Mouse (Mus musculus): ENCODE results near the gene Ms4a6d.

DNA sequence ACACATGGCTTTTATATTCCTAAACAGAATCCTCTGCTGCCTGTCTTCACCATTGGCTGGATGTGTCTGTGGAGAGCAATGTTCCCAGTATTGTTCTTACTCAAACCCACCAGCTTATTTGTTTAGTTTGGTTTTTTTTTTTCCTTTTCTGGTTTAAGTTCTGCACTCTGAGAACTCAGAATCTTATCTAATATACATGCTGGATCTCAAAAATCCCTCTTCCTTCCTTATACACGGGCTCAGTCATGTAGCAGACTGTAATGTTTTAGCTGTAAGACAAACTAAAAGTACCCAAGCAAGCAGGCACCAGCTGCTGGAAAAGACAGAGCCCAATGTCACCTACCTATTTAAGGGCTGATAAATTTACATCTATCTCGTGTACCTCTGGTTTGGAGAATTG lies 10.2 kb upstream of the Ms4a6d start:
- TF ChIP-seq CTCF (IDR thresholded peaks at IDR 0.05; ENCODE audit: control insufficient read depth, insufficient read depth, insufficient read length), result no peak
- TF ChIP-seq USF1 (IDR thresholded peaks at IDR 0.05; ENCODE audit: low read depth), result no peak
- no peak for TF ChIP-seq MAX (IDR thresholded peaks at IDR 0.05)
- no peak for TF ChIP-seq CEBPB (IDR thresholded peaks at IDR 0.05; ENCODE audit: low read depth)
- TF ChIP-seq FOSL1 (IDR thresholded peaks at IDR 0.05; ENCODE audit: insufficient read depth, low read length, poor library complexity, severe bottlenecking), result no peak
- TF ChIP-seq MYOD1 (IDR thresholded peaks at IDR 0.05; ENCODE audit: control insufficient read depth, insufficient read length, low read depth), result no peak
- no peak for TF ChIP-seq MYOG (IDR thresholded peaks at IDR 0.05; ENCODE audit: control insufficient read depth, extremely low read depth, insufficient read length)
